Mouse (Mus musculus) liver, embryonic 14.5 days (tissue): ENCODE results near the gene Lpp.

Experiments
- CTCF ChIP-seq: IDR thresholded peaks from 2 replicates; pipeline ENCODE4 v1.5.1; 2016; ENCODE audit warnings: antibody characterized with exemption, low read depth, control low read depth
- EP300 ChIP-seq: IDR thresholded peaks from 2 replicates; pipeline ENCODE4 v1.6.1; 2016; ENCODE audit warnings: antibody characterized with exemption, low read depth

DNA sequence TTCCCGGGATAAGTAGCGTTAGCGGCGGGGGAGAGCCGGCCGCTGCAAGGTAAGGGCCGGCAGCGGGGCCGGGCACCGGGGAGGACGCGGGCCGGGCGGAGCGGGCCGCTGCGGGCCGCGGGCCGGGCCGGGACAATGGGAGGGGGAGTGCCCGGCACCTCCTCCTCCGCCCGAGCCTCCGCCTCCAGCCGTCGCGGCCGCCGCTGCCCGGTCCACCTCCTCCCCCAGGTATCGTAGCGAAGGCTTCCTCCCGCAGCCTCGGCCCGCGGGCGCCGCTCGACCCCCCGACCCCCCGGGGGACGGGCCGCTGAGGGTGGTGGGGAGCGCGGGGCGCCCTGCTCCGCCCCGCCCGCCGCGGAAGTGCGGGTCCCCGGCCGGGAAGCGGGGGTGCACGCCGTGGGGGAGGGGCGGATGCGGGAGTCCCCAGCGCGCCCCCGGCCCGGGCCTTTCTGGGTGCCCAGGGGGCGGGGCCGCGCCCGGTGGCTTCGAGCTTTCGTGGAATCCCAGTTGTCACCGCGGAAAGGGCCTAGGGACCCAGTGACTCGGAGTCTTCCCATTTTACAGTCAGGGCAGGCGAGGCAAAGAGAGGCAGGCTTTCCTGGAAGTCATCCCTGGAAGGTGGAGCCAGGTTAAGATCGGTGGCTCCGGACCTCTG, 376 bp downstream of the Lpp start:
- TF ChIP-seq CTCF, result no peak
- no peak for TF ChIP-seq EP300
